Mouse (Mus musculus): ENCODE results near the gene Krt6a. TPM values are rescaled to one million over a fixed set of nuclear protein-coding genes. Genes with fewer than 3 reads are reported as not detected.

The Krt6a gene
- not detected in 2 replicates for polyA plus RNA-seq (2012; ENCODE audit: insufficient read depth, insufficient read length, low replicate concordance, missing spikeins)

DNA sequence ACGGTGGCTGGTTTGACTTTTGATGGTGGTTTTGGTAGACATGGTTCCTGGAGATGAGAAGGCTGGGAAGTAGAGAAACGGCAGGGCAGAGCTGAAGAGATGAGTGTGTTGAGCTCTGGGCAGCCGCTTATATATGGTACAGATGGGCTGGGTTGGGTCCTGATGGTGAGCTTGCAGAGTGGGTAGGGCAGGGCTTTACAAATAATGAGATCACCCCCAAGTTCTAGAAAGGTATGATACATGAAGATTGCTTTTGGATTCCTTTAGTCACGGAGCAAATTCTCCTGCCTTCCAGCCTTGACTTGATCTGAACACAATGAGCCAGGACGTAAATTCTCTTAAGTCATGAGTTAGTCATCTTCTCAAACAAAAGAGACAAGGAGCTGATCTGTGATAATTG, at the start of gene Krt6a:
Krt6a (minus strand) TSS at position 101 of the 400 bp plus-strand sequence.
- WGBS = 88% methylated on average over 5 of the region's 5 CpGs
- no peak within 1 kb of the TSS for H3K4me3 ChIP-seq (ENCODE audit: insufficient read depth, low read depth, low read length)
- TF ChIP-seq CTCF (IDR thresholded peaks at IDR 0.05; ENCODE audit: insufficient read depth, low read depth, low read length) (no peak), POLR2A (IDR thresholded peaks at IDR 0.05; ENCODE audit: insufficient read depth, low read depth, low read length) (no peak)

DNA sequence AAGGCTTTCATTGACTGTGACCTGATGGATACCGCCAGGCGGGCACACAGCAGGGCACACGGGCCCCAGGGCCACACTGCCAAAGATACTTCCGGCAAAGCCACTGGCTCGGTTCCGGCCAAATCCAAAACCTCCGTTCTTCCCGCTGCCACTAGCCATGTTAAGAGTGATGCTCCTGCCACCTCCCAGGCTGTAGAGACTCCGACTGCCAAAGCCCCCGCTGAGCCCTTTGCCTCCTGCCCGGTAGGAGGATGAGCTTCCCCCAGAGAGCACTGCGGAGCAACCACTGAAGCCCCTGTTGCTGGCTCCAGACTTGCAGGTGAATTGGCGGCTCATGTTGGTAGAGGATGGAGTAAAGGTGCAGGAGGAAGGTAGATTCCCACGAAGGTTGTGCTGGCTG, 48.6 kb upstream of the Krt6a start, which contains the start of gene Krt71:
Krt71 (minus strand) TSS at position 399 of the 400 bp plus-strand sequence.
- H3K4me1 ChIP-seq (ENCODE audit: control insufficient read depth, insufficient read depth, low read length) = peaks cover 2% of the 10 kb centered on the region; the same call in 1 of the 2 replicates
- TF ChIP-seq CTCF (IDR thresholded peaks at IDR 0.05; ENCODE audit: insufficient read depth, low read depth, low read length) (no peak), POLR2A (IDR thresholded peaks at IDR 0.05; ENCODE audit: insufficient read depth, low read depth, low read length) (no peak)
- WGBS = 64% methylated on average over 14 of the region's 14 CpGs
- no peak within 1 kb of the TSS for H3K27ac ChIP-seq (ENCODE audit: insufficient read depth, low read depth, low read length)
- no peak within 1 kb of the TSS for H3K4me3 ChIP-seq (ENCODE audit: insufficient read depth, low read depth, low read length)

More for the DNA sequence above, at the start of gene Krt6a:
- Histone ChIP-seq H3K4me1 (ENCODE audit: control insufficient read depth, insufficient read depth, low read length) (no peaks in the 10 kb centered on the region), H3K27ac (ENCODE audit: insufficient read depth, low read depth, low read length) (no peak within 1 kb of the TSS)

GRCm38 (mm10) chr15:101737786-101738185, 43.7 kb upstream of the Krt6a start:
- WGBS = 62% methylated on average over 7 of the region's 7 CpGs
- peaks cover 10% of the 10 kb centered on the region for H3K4me1 ChIP-seq (ENCODE audit: control insufficient read depth, insufficient read depth, low read length)
- no peak overlapping the region for H3K27ac ChIP-seq (ENCODE audit: insufficient read depth, low read depth, low read length)
- TF ChIP-seq POLR2A (IDR thresholded peaks at IDR 0.05; ENCODE audit: insufficient read depth, low read depth, low read length) = no peak
- no peak for TF ChIP-seq CTCF (IDR thresholded peaks at IDR 0.05; ENCODE audit: insufficient read depth, low read depth, low read length)
- H3K4me3 ChIP-seq (ENCODE audit: insufficient read depth, low read depth, low read length) = no peak overlapping the region

- Histone ChIP-seq H3K4me3 (ENCODE audit: insufficient read depth, low read depth, low read length) (no peak overlapping the region), H3K4me1 (ENCODE audit: control insufficient read depth, insufficient read depth, low read length) (no peaks in the 10 kb centered on the region; the same call in 1 of the 2 replicates), H3K27ac (ENCODE audit: insufficient read depth, low read depth, low read length) (no peak overlapping the region)
- TF ChIP-seq CTCF (IDR thresholded peaks at IDR 0.05; ENCODE audit: insufficient read depth, low read depth, low read length) (no peak), POLR2A (IDR thresholded peaks at IDR 0.05; ENCODE audit: insufficient read depth, low read depth, low read length) (no peak)
These were observed 36.5 kb upstream of the Krt6a start for GRCm38 (mm10) chr15:101730653-101731052.

DNA sequence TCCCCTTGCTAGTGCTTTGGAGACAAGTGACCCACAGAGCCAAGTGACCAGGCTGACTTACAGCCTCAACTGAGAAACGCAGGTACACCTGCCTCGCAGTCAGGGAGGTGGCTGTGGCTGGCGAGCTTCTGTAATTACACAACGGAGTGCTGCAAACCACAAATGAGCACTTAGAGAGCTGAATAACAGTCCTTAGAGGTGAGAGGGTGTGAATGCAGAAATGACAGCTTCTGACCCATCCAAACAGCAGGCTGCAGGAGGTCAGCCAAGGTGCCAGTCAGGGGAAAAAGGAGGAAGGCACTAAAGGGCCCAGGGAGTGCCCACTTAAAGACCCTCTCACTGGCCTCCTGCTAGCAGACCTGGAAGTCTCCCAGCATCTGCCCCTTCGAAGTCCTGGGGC, 30.6 kb upstream of the Krt6a start:
- H3K4me3 ChIP-seq (ENCODE audit: insufficient read depth, low read depth, low read length) = no peak overlapping the region
- H3K4me1 ChIP-seq (ENCODE audit: control insufficient read depth, insufficient read depth, low read length) = no peaks in the 10 kb centered on the region
- TF ChIP-seq CTCF (IDR thresholded peaks at IDR 0.05; ENCODE audit: insufficient read depth, low read depth, low read length) (no peak), POLR2A (IDR thresholded peaks at IDR 0.05; ENCODE audit: insufficient read depth, low read depth, low read length) (no peak)
- H3K27ac ChIP-seq (ENCODE audit: insufficient read depth, low read depth, low read length) = no peak overlapping the region
- WGBS = 77% methylated on average over 5 of the region's 5 CpGs

GRCm38 (mm10) chr15:101715831-101716230, 21.7 kb upstream of the Krt6a start:
- 58% methylated on average over 3 of the region's 3 CpGs for WGBS
- TF ChIP-seq POLR2A (IDR thresholded peaks at IDR 0.05; ENCODE audit: insufficient read depth, low read depth, low read length) = no peak
- no peak for TF ChIP-seq CTCF (IDR thresholded peaks at IDR 0.05; ENCODE audit: insufficient read depth, low read depth, low read length)
- Histone ChIP-seq H3K4me1 (ENCODE audit: control insufficient read depth, insufficient read depth, low read length) (peaks cover 4% of the 10 kb centered on the region; the same call in 1 of the 2 replicates), H3K4me3 (ENCODE audit: insufficient read depth, low read depth, low read length) (no peak overlapping the region), H3K27ac (ENCODE audit: insufficient read depth, low read depth, low read length) (no peak overlapping the region)

DNA sequence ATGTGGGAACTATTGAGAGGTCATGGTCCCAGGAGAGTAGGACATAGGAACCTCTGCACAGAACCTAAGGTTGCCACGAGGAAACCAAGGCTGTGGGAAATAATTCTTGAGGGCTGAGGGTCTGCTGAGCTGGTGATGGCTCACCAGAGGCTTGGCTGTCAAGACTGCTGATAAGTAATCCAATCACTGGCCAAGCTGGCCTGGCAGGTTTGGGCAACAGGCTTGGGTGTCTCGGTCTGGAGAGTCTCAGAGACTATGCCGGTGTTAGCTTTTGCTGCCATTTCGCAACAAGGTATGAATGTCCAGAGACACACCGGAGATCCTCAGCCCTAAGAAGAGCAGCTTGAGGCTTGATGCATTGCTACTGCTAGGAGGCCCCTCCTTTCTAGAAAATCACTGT, 20.2 kb upstream of the Krt6a start:
- no peak overlapping the region for H3K4me3 ChIP-seq (ENCODE audit: insufficient read depth, low read depth, low read length)
- TF ChIP-seq POLR2A (IDR thresholded peaks at IDR 0.05; ENCODE audit: insufficient read depth, low read depth, low read length) = no peak
- no peak for TF ChIP-seq CTCF (IDR thresholded peaks at IDR 0.05; ENCODE audit: insufficient read depth, low read depth, low read length)

DNA sequence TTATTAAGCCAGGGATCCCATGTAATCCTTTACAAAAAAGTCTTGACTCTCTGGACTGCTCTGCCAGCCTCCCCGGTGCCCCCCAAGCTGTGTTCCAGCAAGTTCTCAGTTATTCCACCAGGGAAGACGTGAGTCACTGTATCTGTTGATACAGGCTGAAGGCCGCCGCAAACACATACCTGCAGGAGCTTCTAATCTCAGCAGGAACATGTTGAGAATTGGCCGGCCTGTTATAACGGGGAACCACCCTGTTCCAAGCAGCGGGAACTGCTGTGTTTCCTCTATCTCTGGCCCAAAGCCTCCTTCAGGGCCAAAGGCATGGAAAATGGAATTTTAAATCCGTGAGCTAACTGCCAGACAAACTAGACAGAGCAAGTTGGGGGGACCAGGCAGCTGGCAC, 19.6 kb upstream of the Krt6a start:
- WGBS = 85% methylated on average over 8 of the region's 8 CpGs
- no peak overlapping the region for H3K4me3 ChIP-seq (ENCODE audit: insufficient read depth, low read depth, low read length)
- peaks cover 4% of the 10 kb centered on the region; the same call in 1 of the 2 replicates for H3K4me1 ChIP-seq (ENCODE audit: control insufficient read depth, insufficient read depth, low read length)
- no peak overlapping the region for H3K27ac ChIP-seq (ENCODE audit: insufficient read depth, low read depth, low read length)
- no peak for TF ChIP-seq POLR2A (IDR thresholded peaks at IDR 0.05; ENCODE audit: insufficient read depth, low read depth, low read length)
- TF ChIP-seq CTCF (IDR thresholded peaks at IDR 0.05; ENCODE audit: insufficient read depth, low read depth, low read length) = no peak

More for the DNA sequence above, 20.2 kb upstream of the Krt6a start:
- Histone ChIP-seq H3K4me1 (ENCODE audit: control insufficient read depth, insufficient read depth, low read length) (peaks cover 4% of the 10 kb centered on the region; the same call in 1 of the 2 replicates), H3K27ac (ENCODE audit: insufficient read depth, low read depth, low read length) (no peak overlapping the region)
- WGBS = 89% methylated on average over 5 of the region's 5 CpGs

DNA sequence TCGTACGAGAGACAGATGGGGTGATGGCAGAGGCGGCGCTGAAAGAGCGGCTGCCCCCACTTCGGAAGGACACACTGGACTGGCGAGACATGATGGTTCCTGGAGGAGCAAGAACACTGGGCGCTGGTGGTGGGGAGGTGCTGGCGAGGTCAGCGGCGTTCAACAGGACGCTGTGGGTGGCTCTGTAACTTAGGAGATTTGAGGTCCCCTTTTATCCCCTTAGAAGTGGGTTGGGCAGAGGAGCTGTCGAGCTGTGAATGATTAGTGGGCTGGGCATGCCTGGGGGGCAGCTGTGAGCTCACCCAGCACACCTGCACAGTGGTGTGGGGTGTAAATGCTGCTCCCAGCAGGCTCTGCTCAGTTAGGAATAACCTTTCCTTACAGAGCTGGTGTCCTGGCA, 18.6 kb upstream of the Krt6a start, which contains the start of gene Krt5:
Krt5 (minus strand) TSS at position 179 of the 400 bp plus-strand sequence.
- Histone ChIP-seq H3K27ac (ENCODE audit: insufficient read depth, low read depth, low read length) (no peak within 1 kb of the TSS), H3K4me3 (ENCODE audit: insufficient read depth, low read depth, low read length) (no peak within 1 kb of the TSS), H3K4me1 (ENCODE audit: control insufficient read depth, insufficient read depth, low read length) (peaks cover 4% of the 10 kb centered on the region; the same call in 1 of the 2 replicates)
- TF ChIP-seq POLR2A (IDR thresholded peaks at IDR 0.05; ENCODE audit: insufficient read depth, low read depth, low read length) = no peak
- no peak for TF ChIP-seq CTCF (IDR thresholded peaks at IDR 0.05; ENCODE audit: insufficient read depth, low read depth, low read length)
- WGBS = 83% methylated on average over 13 of the region's 13 CpGs

All from olfactory bulb, adult 2 months (tissue).